Mouse (Mus musculus): Measurements from ENCODE around the gene Sirt6. TPM values are rescaled to one million over a fixed set of nuclear protein-coding genes. Genes with fewer than 3 reads are reported as not detected.
"Not testable (repeated sequence)": the region's sequence is repeated elsewhere in the genome, so short reads cannot be mapped to it uniquely, and the experiment has no call there.

The Sirt6 gene
- polyA plus RNA-seq, 1 experiment from 2014 or later = 41.7 TPM

- Histone ChIP-seq H3K27me3 (no peaks in the 10 kb centered on the region), H3K9me3 (no peaks in the 10 kb centered on the region), H3K9ac (0 out of 2 replicates have a peak overlapping the region, but pooled peaks have one; percentile 93), H3K4me1 (peaks cover 21% of the 10 kb centered on the region), H3K36me3 (peaks cover 6% of the 10 kb centered on the region; the same call in 1 of the 2 replicates), H3K4me3 (peak overlapping the region; percentile 69), H3K27ac (no peak overlapping the region), H3K4me2 (peak overlapping the region; percentile 78)
- 71% methylated on average over 8 of the region's 8 CpGs for WGBS
- no peak for ATAC-seq (ENCODE audit: insufficient number of reproducible peaks, low FRiP score, low TSS enrichment, low read depth)
These were observed 14.5 kb upstream of the Sirt6 start for GRCm38 (mm10) chr10:81641978-81642647.

DNA sequence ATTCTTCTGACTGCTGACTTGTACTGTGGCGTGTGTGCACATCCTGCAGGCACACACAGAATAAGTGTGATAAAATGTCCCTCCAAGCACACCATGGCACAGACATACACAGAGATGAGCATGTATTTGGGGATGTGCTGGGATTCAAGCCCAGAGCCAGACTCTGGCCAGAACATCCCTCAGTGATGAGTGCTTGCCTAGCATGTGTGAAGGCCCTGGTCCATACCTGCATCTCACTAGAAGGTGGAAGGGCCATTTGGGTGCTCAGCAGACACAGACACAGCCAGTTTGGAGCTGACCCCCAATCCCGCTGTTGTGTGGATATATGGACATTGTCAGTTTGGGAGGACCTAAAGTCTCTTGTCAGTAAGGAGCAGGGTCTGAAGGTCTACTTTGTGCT, 14.0 kb upstream of the Sirt6 start:
- Histone ChIP-seq H3K36me3 (peaks cover under 1% of the 10 kb centered on the region; the same call in 1 of the 2 replicates), H3K4me1 (peaks cover 21% of the 10 kb centered on the region), H3K9ac (no peak overlapping the region), H3K4me3 (no peak overlapping the region), H3K27me3 (no peaks in the 10 kb centered on the region), H3K9me3 (no peaks in the 10 kb centered on the region), H3K4me2 (no peak overlapping the region), H3K27ac (no peak overlapping the region)
- no peak for ATAC-seq (ENCODE audit: insufficient number of reproducible peaks, low FRiP score, low TSS enrichment, low read depth)
- 87% methylated on average over 2 of the region's 2 CpGs for WGBS

- not testable (repeated sequence) for ATAC-seq (ENCODE audit: insufficient number of reproducible peaks, low FRiP score, low TSS enrichment, low read depth); H3K4me3 ChIP-seq; H3K36me3 ChIP-seq; H3K27ac ChIP-seq; H3K9me3 ChIP-seq; H3K4me2 ChIP-seq; H3K27me3 ChIP-seq; H3K9ac ChIP-seq
- WGBS = 25% methylated on average over 4 of the region's 4 CpGs
- H3K4me1 ChIP-seq = peaks cover 21% of the 10 kb centered on the region
These were observed 13.2 kb upstream of the Sirt6 start for GRCm38 (mm10) chr10:81640825-81641224.

DNA sequence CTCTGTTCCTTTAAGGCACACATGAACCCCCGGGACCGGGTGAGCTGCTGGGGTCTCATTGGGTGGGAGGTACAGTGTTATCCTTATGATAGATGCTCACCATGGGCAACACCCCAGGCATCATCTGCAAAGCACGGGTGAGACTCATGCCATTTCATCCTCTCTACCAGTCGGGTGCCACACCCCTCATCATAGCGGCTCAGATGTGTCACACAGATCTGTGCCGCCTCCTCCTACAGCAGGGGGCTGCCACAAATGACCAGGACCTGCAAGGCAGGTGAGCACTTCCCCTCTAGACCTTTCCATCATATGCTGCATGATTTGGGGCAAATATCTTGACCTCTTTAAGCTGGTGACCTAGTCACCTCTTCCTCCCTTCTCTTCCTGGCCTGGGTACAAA, 10.5 kb upstream of the Sirt6 start:
- H3K9me3 ChIP-seq = no peaks in the 10 kb centered on the region
- H3K27me3 ChIP-seq = no peaks in the 10 kb centered on the region
- ATAC-seq (ENCODE audit: insufficient number of reproducible peaks, low FRiP score, low TSS enrichment, low read depth) = no peak
- no peak overlapping the region for H3K27ac ChIP-seq
- no peak overlapping the region for H3K9ac ChIP-seq
- H3K4me2 ChIP-seq = no peak overlapping the region
- H3K36me3 ChIP-seq = no peaks in the 10 kb centered on the region
- WGBS = 70% methylated on average over 6 of the region's 6 CpGs
- H3K4me1 ChIP-seq = peaks cover 32% of the 10 kb centered on the region
- H3K4me3 ChIP-seq = no peak overlapping the region

DNA sequence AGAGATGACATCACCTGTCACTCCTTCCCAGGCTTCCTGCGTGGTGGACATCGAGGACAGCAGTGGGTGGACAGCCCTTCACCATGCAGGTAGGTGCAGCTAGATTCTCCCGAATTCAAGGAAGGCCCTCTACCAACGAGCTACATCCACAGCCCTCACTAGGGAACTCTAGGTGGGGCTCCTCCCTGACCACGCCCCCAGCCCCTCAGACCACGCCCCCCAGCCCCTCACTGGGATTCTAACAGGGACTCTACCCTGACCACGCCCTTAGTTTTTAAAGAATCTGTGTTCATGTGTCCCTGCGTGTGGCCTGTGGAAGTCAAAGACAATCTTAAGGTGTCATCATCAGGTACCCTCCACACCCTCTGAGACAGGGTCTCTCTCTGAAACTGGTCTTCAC, 8.7 kb upstream of the Sirt6 start:
- no peak for ATAC-seq (ENCODE audit: insufficient number of reproducible peaks, low FRiP score, low TSS enrichment, low read depth)
- H3K4me3 ChIP-seq = no peak overlapping the region
- no peaks in the 10 kb centered on the region for H3K36me3 ChIP-seq
- peaks cover 17% of the 10 kb centered on the region for H3K4me1 ChIP-seq
- no peaks in the 10 kb centered on the region for H3K27me3 ChIP-seq
- no peaks in the 10 kb centered on the region for H3K9me3 ChIP-seq
- 17% methylated on average over 8 of the region's 8 CpGs for WGBS
- H3K9ac ChIP-seq = no peak overlapping the region
- no peak overlapping the region for H3K27ac ChIP-seq
- H3K4me2 ChIP-seq = no peak overlapping the region

DNA sequence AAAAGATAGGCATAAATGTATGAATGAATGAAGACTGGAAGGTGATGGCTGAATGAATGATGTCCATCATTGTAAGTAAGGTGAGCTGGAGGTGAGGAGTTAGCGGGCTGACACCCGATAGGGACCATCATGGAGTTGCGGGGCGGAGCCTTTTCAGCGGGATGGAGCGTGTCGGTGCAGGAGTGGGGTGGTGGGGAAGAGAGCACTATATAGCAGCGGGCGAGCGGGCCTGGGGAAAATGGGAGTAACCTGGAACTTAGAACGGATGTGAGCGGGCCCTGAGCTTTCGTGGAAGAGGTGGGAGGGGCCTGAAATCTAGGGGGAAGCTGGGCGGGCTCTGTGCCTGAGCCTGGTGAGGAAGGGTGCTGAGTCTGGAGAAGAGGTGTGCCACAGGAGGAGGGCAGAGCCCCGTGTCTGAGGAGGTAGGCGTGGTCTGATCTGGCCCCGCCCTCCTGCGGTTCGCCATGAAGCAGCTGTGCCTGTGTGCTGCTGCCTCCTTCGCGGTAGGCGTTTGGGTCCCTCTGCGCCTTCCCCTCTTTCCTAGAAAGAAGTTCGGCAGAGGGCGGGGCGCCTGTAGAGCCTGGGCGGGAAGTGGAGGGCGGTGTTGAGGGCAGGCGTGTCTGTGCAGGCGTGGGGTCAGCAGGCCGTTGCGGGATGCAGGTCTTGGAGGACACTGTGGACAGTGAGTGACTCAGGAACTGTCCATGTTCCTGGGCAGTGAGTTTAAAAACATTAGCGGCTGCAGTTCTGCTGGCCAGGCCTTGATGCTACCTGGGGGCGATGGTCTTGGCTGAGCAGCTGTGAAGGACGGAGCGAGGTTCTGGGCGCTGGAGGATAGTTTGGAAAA, 5.9 kb upstream of the Sirt6 start:
- Histone ChIP-seq H3K4me1 (peaks cover 17% of the 10 kb centered on the region), H3K27ac (peak overlapping the region; percentile 77), H3K4me3 (peak overlapping the region; percentile 51), H3K9me3 (no peaks in the 10 kb centered on the region), H3K9ac (peak overlapping the region; percentile 36), H3K36me3 (no peaks in the 10 kb centered on the region), H3K27me3 (no peaks in the 10 kb centered on the region), H3K4me2 (peak overlapping the region; percentile 85)
- 3% methylated on average over 36 of the region's 37 CpGs for WGBS
- ATAC-seq (ENCODE audit: insufficient number of reproducible peaks, low FRiP score, low TSS enrichment, low read depth) = peak; percentile 91

DNA sequence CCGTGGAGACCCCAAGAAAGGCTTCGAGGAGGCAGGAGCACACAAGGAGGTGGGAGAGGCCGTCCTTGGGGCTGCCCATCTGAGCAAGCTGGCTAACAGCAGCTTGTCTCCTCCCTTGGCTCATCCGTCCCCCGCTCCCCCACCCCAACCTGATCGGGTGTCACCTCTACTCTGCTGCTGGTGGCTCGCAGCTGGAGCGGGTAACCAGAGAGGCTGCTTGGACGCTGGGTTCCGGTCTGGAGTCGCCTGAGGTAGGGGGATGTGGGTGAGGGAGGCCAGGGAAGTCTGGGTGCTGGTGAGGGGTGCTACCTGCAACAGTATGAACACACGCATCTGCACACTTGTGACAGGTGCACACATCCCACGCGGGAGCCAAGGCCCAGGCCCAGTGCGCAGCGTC, 793 bp upstream of the Sirt6 start, which contains the start of gene Ankrd24:
Gene Ankrd24 (plus strand): TSS at position 151 of the 400 bp plus-strand sequence.
- peaks cover 31% of the 10 kb centered on the region for H3K4me1 ChIP-seq
- peak within 1 kb of the TSS; percentile 62 for H3K9ac ChIP-seq
- peaks cover 29% of the 10 kb centered on the region for H3K36me3 ChIP-seq
- peak within 1 kb of the TSS; percentile 79 for H3K4me2 ChIP-seq
- peak within 1 kb of the TSS; percentile 64 for H3K4me3 ChIP-seq
- no peaks in the 10 kb centered on the region for H3K27me3 ChIP-seq
- 69% methylated on average over 16 of the region's 16 CpGs for WGBS
- H3K9me3 ChIP-seq = no peaks in the 10 kb centered on the region
- ATAC-seq (ENCODE audit: insufficient number of reproducible peaks, low FRiP score, low TSS enrichment, low read depth) = no peak
- H3K27ac ChIP-seq = peak within 1 kb of the TSS; percentile 93

- no peak for ATAC-seq (ENCODE audit: insufficient number of reproducible peaks, low FRiP score, low TSS enrichment, low read depth)
- Histone ChIP-seq H3K27me3 (no peaks in the 10 kb centered on the region), H3K9ac (peak overlapping the region; percentile 35), H3K9me3 (no peaks in the 10 kb centered on the region), H3K4me2 (peak overlapping the region; percentile 79), H3K27ac (peak overlapping the region; percentile 93), H3K4me3 (peak overlapping the region; percentile 64), H3K4me1 (peaks cover 26% of the 10 kb centered on the region), H3K36me3 (peaks cover 35% of the 10 kb centered on the region)
- WGBS = 42% methylated on average over 7 of the region's 7 CpGs
These were observed 231 bp upstream of the Sirt6 start for GRCm38 (mm10) chr10:81627836-81628220.

GRCm38 (mm10) chr10:81626101-81626993, 1.2 kb downstream of the Sirt6 start:
- WGBS = 89% methylated on average over 22 of the region's 22 CpGs
- no peak for ATAC-seq (ENCODE audit: insufficient number of reproducible peaks, low FRiP score, low TSS enrichment, low read depth)

GRCm38 (mm10) chr10:81623441-81623840, 4.2 kb downstream of the Sirt6 start:
- no peak overlapping the region for H3K9ac ChIP-seq
- H3K36me3 ChIP-seq = peaks cover 62% of the 10 kb centered on the region
- no peak for ATAC-seq (ENCODE audit: insufficient number of reproducible peaks, low FRiP score, low TSS enrichment, low read depth)
- no peaks in the 10 kb centered on the region for H3K27me3 ChIP-seq
- peaks cover 25% of the 10 kb centered on the region for H3K4me1 ChIP-seq
- no peaks in the 10 kb centered on the region for H3K9me3 ChIP-seq
- no peak overlapping the region for H3K4me3 ChIP-seq
- 54% methylated on average over 8 of the region's 8 CpGs for WGBS
- no peak overlapping the region for H3K27ac ChIP-seq
- H3K4me2 ChIP-seq = no peak overlapping the region

More at GRCm38 (mm10) chr10:81626101-81626993, 1.2 kb downstream of the Sirt6 start:
- Histone ChIP-seq H3K4me1 (peaks cover 26% of the 10 kb centered on the region), H3K27ac (peak overlapping the region; percentile 93), H3K9me3 (no peaks in the 10 kb centered on the region), H3K9ac (peak overlapping the region; percentile 62; the same call in 1 of the 2 replicates), H3K36me3 (peaks cover 49% of the 10 kb centered on the region), H3K4me2 (peak overlapping the region; percentile 79), H3K27me3 (no peaks in the 10 kb centered on the region), H3K4me3 (peak overlapping the region; percentile 64)

DNA sequence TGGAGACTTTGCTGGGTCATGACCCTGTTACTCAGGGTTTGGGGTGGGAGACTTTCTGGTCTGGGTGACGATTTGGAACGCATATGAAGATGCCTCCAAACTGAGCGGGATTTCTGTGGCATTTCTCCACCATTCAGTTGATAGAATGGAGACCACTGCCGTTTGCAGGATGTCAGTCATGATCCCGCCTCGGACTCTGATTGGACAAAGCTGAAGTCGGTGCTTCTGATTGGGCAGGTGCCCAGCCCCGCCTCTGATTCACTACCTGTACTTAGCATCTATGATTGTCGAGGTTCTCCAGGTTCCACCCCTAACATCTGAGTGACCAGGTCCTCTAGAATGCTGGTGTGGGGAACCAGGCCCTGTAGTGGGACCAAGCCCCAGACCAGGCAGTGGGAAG, 6.8 kb downstream of the Sirt6 start:
- Histone ChIP-seq H3K4me3 (no peak overlapping the region), H3K9ac (no peak overlapping the region), H3K4me2 (no peak overlapping the region), H3K27ac (no peak overlapping the region), H3K9me3 (no peaks in the 10 kb centered on the region), H3K4me1 (peaks cover 7% of the 10 kb centered on the region; the same call in 1 of the 2 replicates), H3K36me3 (peaks cover 56% of the 10 kb centered on the region), H3K27me3 (no peaks in the 10 kb centered on the region)
- 58% methylated on average over 9 of the region's 9 CpGs for WGBS
- no peak for ATAC-seq (ENCODE audit: insufficient number of reproducible peaks, low FRiP score, low TSS enrichment, low read depth)
